Mouse (Mus musculus) CD8-positive naive resting alpha-beta T cell, adult 57 days (primary cell): Measurements from ENCODE around the gene Med20. TPM values are rescaled to one million over a fixed set of nuclear protein-coding genes. Genes with fewer than 3 reads are reported as not detected.

Source experiments
- total RNA-seq: library from RNA; stranded (reverse); gene quantifications from one replicate; pipeline ENCODE4 v1.2.4, GENCODE M21; 2023

The Med20 gene
- total RNA-seq = 59.9 TPM

GRCm38 (mm10) chr17:47610849-47611660, at the start of gene Med20, which contains the start of the genes Bysl and Gm20517:
TSS of gene Med20 (plus strand) at chr17:47611582.
TSS of gene Bysl (minus strand) at chr17:47611492.
TSS of gene Gm20517 (plus strand) at chr17:47611589.

GRCm38 (mm10) chr17:47630678-47631065, 19.3 kb downstream of the Med20 start, which contains the start of gene Usp49:
TSS of gene Usp49 (plus strand) at chr17:47630690.

Other genes with a start within 250 kb of the Med20 start
- 22.1 TPM for gene Mrps10, start 242.7 kb upstream of the Med20 start, total RNA-seq
- gene Guca1b, start 226.2 kb upstream of the Med20 start, total RNA-seq = 3.9 TPM
- not detected for gene Guca1a, start 211.0 kb upstream of the Med20 start, total RNA-seq
- gene AI661453, start 175.0 kb upstream of the Med20 start, total RNA-seq = 0.09 TPM
- not detected for gene 1700001C19Rik, start 174.2 kb upstream of the Med20 start, total RNA-seq
- gene Taf8, start 109.3 kb upstream of the Med20 start, total RNA-seq = 74.6 TPM
- 358 TPM for gene Ccnd3, start 106.5 kb upstream of the Med20 start, total RNA-seq
- gene Bysl, start 90 bp upstream of the Med20 start, total RNA-seq = 15.1 TPM
- gene Gm20517, start within 50 bp of the Med20 start, total RNA-seq = 2.7 TPM
- gene Usp49, start 19.1 kb downstream of the Med20 start, total RNA-seq = 5.6 TPM
- 114 TPM for gene Tomm6, start 76.8 kb downstream of the Med20 start, total RNA-seq
- 2.4 TPM for gene Frs3, start 77.4 kb downstream of the Med20 start, total RNA-seq
- 0.21 TPM for gene Gm21981, start 82.9 kb downstream of the Med20 start, total RNA-seq
- not detected for gene Prickle4, start 83.2 kb downstream of the Med20 start, total RNA-seq
- not detected for gene Pgc, start 115.3 kb downstream of the Med20 start, total RNA-seq
- gene Tfeb, start 125.4 kb downstream of the Med20 start, total RNA-seq = 35.0 TPM
- not detected for gene Mdfi, start 223.1 kb downstream of the Med20 start, total RNA-seq